Mouse (Mus musculus): ENCODE measurements at regions not wholly inside any gene's neighbourhood (a gene's known extent, or its start where the extent isn't known, plus 50 kb on each side); places are given as distances from the start of the nearest gene placed in this dataset.

DNA sequence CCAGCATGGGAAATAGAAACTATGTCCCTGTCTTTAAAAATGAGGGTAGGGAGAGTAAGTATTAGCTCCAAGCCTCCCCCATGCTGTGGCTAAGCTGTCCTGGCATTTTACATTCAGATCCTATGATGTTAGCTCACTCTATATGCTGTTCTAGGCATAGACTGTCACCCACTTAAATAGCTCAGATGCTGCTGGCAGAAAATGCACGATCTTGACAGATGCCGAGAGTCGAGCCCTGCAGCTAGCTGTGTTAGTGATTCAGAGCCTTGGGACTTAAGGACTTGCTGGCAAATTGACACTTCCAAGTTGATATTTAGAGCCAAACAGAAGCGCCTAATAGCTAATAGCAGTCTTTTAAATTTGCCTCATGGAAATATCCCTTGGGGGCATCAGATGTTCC is 399.9 kb downstream of the Tmem132b start:
- Histone ChIP-seq H3K79me2 (replicated peaks; ENCODE audit: control insufficient read depth, insufficient read depth, low read length) (no peaks in the 10 kb centered on the region), H3K27ac (no peak overlapping the region), H3K4me1 (ENCODE audit: control insufficient read depth, insufficient read depth, low read length) (no peaks in the 10 kb centered on the region), H3K4me3 (no peak overlapping the region), H3K36me3 (ENCODE audit: control insufficient read depth, insufficient read depth, low read length) (no peaks in the 10 kb centered on the region), H3K27me3 (ENCODE audit: control insufficient read depth, insufficient read depth, low read length) (no peaks in the 10 kb centered on the region), H3K9ac (ENCODE audit: low read depth, low read length) (no peak overlapping the region)
- no peak for DNase-seq
- no peak for TF ChIP-seq POLR2A (IDR thresholded peaks at IDR 0.05; ENCODE audit: insufficient read depth, low read depth, low read length)
- no peak for TF ChIP-seq EP300 (IDR thresholded peaks at IDR 0.05; ENCODE audit: insufficient read depth, low read depth, low read length)
- no peak for TF ChIP-seq CTCF (IDR thresholded peaks at IDR 0.05)
- intact Hi-C loops (cut with DNase I) = no loop called here
- 80% methylated on average over 4 of the region's 4 CpGs for WGBS

DNA sequence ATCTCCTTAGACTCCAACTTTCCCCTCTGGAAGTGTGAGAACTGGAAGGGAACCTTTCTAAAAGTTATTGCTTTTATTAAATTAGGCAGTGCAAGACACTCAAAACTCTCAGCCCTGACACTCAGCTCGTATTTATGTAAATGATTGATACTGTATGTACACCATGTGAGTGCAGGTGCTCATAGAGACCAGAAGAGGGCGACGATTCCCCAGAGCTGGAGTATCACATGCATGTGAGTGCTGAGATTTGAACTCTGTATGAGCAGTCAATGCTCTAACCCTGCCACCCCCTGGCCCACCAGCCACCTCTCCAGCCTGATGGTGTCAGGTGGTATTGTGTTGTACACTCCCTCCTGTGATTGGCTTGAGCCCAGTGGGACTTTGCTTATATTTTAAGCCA is 407.8 kb downstream of the Tmem132b start:
- no peaks in the 10 kb centered on the region for H3K4me1 ChIP-seq (ENCODE audit: control insufficient read depth, insufficient read depth, low read length)
- no peak overlapping the region for H3K27ac ChIP-seq
- TF ChIP-seq POLR2A (IDR thresholded peaks at IDR 0.05; ENCODE audit: insufficient read depth, low read depth, low read length) (no peak), EP300 (IDR thresholded peaks at IDR 0.05; ENCODE audit: insufficient read depth, low read depth, low read length) (no peak), CTCF (IDR thresholded peaks at IDR 0.05) (no peak)
- no peak overlapping the region for H3K4me3 ChIP-seq
- intact Hi-C loops (cut with DNase I) = no loop called here
- 81% methylated on average over 3 of the region's 3 CpGs for WGBS
- H3K9ac ChIP-seq (ENCODE audit: low read depth, low read length) = no peak overlapping the region
- H3K36me3 ChIP-seq (ENCODE audit: control insufficient read depth, insufficient read depth, low read length) = no peaks in the 10 kb centered on the region
- DNase-seq = no peak
- H3K27me3 ChIP-seq (ENCODE audit: control insufficient read depth, insufficient read depth, low read length) = no peaks in the 10 kb centered on the region
- H3K79me2 ChIP-seq (replicated peaks; ENCODE audit: control insufficient read depth, insufficient read depth, low read length) = no peaks in the 10 kb centered on the region

DNA sequence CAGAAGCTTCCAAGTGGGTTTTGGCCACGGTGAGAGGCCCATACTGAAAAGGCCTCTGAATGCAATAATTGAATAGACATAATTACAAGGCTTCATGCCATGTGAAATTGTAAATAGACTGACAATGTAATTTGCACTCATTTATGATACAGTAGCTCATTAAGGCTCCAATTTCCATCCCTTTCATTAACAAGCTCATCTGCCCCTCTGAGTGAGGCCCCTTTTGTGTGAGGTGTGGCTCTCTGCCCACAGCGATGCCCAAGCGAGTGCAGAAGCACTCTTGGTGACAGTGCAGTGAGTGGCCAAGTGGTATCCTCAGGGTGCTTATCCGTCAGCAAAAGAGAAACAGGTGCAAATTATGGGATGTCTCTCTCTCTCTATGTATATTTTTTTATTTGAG is 415.2 kb downstream of the Tmem132b start:
- Histone ChIP-seq H3K79me2 (replicated peaks; ENCODE audit: control insufficient read depth, insufficient read depth, low read length) (no peaks in the 10 kb centered on the region), H3K4me3 (no peak overlapping the region), H3K36me3 (ENCODE audit: control insufficient read depth, insufficient read depth, low read length) (no peaks in the 10 kb centered on the region), H3K9ac (ENCODE audit: low read depth, low read length) (no peak overlapping the region), H3K27ac (no peak overlapping the region), H3K27me3 (ENCODE audit: control insufficient read depth, insufficient read depth, low read length) (no peaks in the 10 kb centered on the region), H3K4me1 (ENCODE audit: control insufficient read depth, insufficient read depth, low read length) (no peaks in the 10 kb centered on the region)
- no peak for DNase-seq
- TF ChIP-seq CTCF (IDR thresholded peaks at IDR 0.05) = no peak
- TF ChIP-seq EP300 (IDR thresholded peaks at IDR 0.05; ENCODE audit: insufficient read depth, low read depth, low read length) = no peak
- no peak for TF ChIP-seq POLR2A (IDR thresholded peaks at IDR 0.05; ENCODE audit: insufficient read depth, low read depth, low read length)
- intact Hi-C loops (cut with DNase I) = no loop called here
- WGBS = 79% methylated on average over 4 of the region's 4 CpGs

DNA sequence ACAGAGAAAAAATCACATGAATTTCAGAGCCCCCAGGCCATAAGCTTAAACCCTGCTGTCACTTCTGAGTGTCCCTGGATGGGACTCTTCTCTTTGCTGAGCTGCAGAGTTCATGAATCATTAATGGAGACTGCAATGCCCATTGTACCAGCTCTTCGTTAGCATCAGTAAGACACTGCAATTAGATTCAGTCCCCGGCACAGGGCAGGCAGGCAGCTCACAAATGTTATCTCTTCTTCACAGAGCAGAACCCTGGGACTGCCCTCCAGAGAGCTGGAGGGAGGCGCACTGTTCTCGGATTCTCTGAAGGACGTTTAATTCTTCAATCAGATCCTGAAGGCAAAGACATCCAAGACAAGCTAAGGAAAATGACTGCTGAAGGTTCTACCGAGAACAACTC is 420.1 kb downstream of the Tmem132b start:
- intact Hi-C loops (cut with DNase I) = no loop called here
- no peak overlapping the region for H3K9ac ChIP-seq (ENCODE audit: low read depth, low read length)
- H3K4me3 ChIP-seq = no peak overlapping the region
- no peak for DNase-seq
- H3K36me3 ChIP-seq (ENCODE audit: control insufficient read depth, insufficient read depth, low read length) = no peaks in the 10 kb centered on the region
- H3K79me2 ChIP-seq (replicated peaks; ENCODE audit: control insufficient read depth, insufficient read depth, low read length) = no peaks in the 10 kb centered on the region
- H3K4me1 ChIP-seq (ENCODE audit: control insufficient read depth, insufficient read depth, low read length) = no peaks in the 10 kb centered on the region
- WGBS = 64% methylated on average over 6 of the region's 6 CpGs
- no peaks in the 10 kb centered on the region for H3K27me3 ChIP-seq (ENCODE audit: control insufficient read depth, insufficient read depth, low read length)
- no peak for TF ChIP-seq POLR2A (IDR thresholded peaks at IDR 0.05; ENCODE audit: insufficient read depth, low read depth, low read length)
- TF ChIP-seq EP300 (IDR thresholded peaks at IDR 0.05; ENCODE audit: insufficient read depth, low read depth, low read length) = no peak
- no peak for TF ChIP-seq CTCF (IDR thresholded peaks at IDR 0.05)
- no peak overlapping the region for H3K27ac ChIP-seq

DNA sequence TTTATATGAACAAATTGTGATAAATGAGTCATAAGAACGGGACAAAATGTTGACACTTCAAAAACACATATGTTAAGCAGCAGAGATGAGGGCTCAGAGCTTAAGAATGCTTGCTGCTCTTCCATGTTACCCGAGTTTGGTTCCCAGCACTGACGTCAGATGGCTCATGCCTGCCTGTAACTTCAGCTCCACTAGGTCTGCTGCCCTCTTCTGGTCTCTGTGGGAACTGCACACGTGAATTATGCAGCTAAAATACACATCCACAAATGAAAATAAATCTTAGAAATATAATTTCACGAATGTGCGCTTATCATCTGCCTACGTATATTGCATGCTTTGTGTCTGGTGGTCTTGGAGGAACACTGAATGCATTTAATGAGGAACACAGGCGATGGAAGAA is 432.5 kb downstream of the Tmem132b start:
- intact Hi-C loops (cut with DNase I) = no loop called here
- no peaks in the 10 kb centered on the region for H3K27me3 ChIP-seq (ENCODE audit: control insufficient read depth, insufficient read depth, low read length)
- H3K4me3 ChIP-seq = no peak overlapping the region
- H3K4me1 ChIP-seq (ENCODE audit: control insufficient read depth, insufficient read depth, low read length) = no peaks in the 10 kb centered on the region
- TF ChIP-seq CTCF (IDR thresholded peaks at IDR 0.05) (peak; percentile 66), POLR2A (IDR thresholded peaks at IDR 0.05; ENCODE audit: insufficient read depth, low read depth, low read length) (no peak), EP300 (IDR thresholded peaks at IDR 0.05; ENCODE audit: insufficient read depth, low read depth, low read length) (no peak)
- H3K27ac ChIP-seq = no peak overlapping the region
- 64% methylated on average over 8 of the region's 8 CpGs for WGBS
- no peak for DNase-seq
- H3K79me2 ChIP-seq (replicated peaks; ENCODE audit: control insufficient read depth, insufficient read depth, low read length) = no peaks in the 10 kb centered on the region
- no peak overlapping the region for H3K9ac ChIP-seq (ENCODE audit: low read depth, low read length)
- no peaks in the 10 kb centered on the region for H3K36me3 ChIP-seq (ENCODE audit: control insufficient read depth, insufficient read depth, low read length)

DNA sequence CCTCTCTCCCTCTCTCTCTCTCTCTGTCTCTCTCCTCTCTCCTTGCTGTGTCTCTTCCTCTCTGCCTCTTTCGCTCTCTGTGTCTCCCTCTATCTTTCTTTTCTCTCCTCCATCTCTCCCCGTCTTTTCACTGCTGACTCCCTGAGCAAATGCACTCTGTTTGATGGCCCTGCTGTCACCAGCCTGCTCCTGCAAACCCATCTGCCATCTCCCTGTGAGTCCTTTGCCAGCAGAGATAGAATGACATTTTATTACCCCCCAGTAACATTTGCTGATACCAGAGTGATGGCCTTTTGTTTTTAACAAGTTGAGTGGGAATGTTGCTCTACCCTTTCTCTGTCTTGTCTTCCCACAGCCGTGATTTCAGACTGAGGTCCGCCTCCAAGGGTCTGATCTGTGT is 436.6 kb downstream of the Tmem132b start:
- H3K79me2 ChIP-seq (replicated peaks; ENCODE audit: control insufficient read depth, insufficient read depth, low read length) = no peaks in the 10 kb centered on the region
- no peak overlapping the region for H3K9ac ChIP-seq (ENCODE audit: low read depth, low read length)
- no peak overlapping the region for H3K27ac ChIP-seq
- H3K36me3 ChIP-seq (ENCODE audit: control insufficient read depth, insufficient read depth, low read length) = no peaks in the 10 kb centered on the region
- H3K4me1 ChIP-seq (ENCODE audit: control insufficient read depth, insufficient read depth, low read length) = no peaks in the 10 kb centered on the region
- WGBS = 58% methylated on average over 4 of the region's 4 CpGs
- no peaks in the 10 kb centered on the region for H3K27me3 ChIP-seq (ENCODE audit: control insufficient read depth, insufficient read depth, low read length)
- intact Hi-C loops (cut with DNase I) = no loop called here
- H3K4me3 ChIP-seq = no peak overlapping the region
- TF ChIP-seq EP300 (IDR thresholded peaks at IDR 0.05; ENCODE audit: insufficient read depth, low read depth, low read length) (no peak), POLR2A (IDR thresholded peaks at IDR 0.05; ENCODE audit: insufficient read depth, low read depth, low read length) (no peak), CTCF (IDR thresholded peaks at IDR 0.05) (no peak)
- no peak for DNase-seq

All from heart, adult 2 months (tissue).